Mouse (Mus musculus): ENCODE results near the gene Eogt. TPM values are rescaled to one million over a fixed set of nuclear protein-coding genes. Genes with fewer than 3 reads are reported as not detected.

Eogt gene
- polyA plus RNA-seq, 1 experiment, result 40.3 TPM

GRCm38 (mm10) chr6:97142611-97143010, 6.4 kb downstream of the Eogt start:
- Histone ChIP-seq H3K4me1 (ENCODE audit: control insufficient read depth, insufficient read depth, low read length) (no peaks in the 10 kb centered on the region), H3K4me3 (ENCODE audit: insufficient read depth, low read length) (no peak overlapping the region), H3K27ac (ENCODE audit: insufficient read depth, low read length) (no peak overlapping the region)
- TF ChIP-seq POLR2A (IDR thresholded peaks at IDR 0.05; ENCODE audit: low read depth, low read length) (no peak), CTCF (IDR thresholded peaks at IDR 0.05; ENCODE audit: borderline replicate concordance, insufficient read depth, low read length) (no peak)

GRCm38 (mm10) chr6:97141811-97142210, 7.2 kb downstream of the Eogt start:
- no peaks in the 10 kb centered on the region for H3K4me1 ChIP-seq (ENCODE audit: control insufficient read depth, insufficient read depth, low read length)
- TF ChIP-seq POLR2A (IDR thresholded peaks at IDR 0.05; ENCODE audit: low read depth, low read length) (no peak), CTCF (IDR thresholded peaks at IDR 0.05; ENCODE audit: borderline replicate concordance, insufficient read depth, low read length) (no peak)
- no peak overlapping the region for H3K4me3 ChIP-seq (ENCODE audit: insufficient read depth, low read length)
- H3K27ac ChIP-seq (ENCODE audit: insufficient read depth, low read length), result no peak overlapping the region

DNA sequence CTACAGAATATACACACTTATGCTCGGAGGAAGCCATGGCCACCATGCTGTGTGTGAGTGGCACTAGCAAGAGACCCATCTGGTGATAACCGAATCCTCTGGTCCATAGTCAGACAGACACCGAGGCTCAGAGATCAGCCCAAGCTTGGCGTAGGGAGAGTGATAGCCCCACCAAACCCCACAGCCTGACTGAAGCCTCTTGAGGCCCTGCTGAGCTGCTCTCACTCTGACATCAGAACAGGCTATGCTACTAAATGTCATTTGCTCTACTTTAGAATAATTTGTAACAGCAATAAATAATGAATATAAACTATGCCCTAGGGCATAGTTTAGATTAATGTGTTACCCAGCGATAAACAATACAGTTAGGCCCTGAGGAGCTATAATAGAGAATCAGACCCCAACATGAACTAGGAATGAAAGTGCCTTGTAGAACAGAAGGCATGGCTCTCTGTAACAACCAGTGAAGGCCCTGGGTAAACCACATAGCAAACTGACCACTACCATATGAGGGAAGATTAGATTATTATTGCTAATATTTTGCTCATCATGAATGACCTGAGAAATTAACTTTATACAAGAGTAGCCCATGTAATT, 16.2 kb downstream of the Eogt start:
- H3K4me3 ChIP-seq (ENCODE audit: insufficient read depth, low read length), result no peak overlapping the region
- no peaks in the 10 kb centered on the region for H3K4me1 ChIP-seq (ENCODE audit: control insufficient read depth, insufficient read depth, low read length)
- H3K27ac ChIP-seq (ENCODE audit: insufficient read depth, low read length), result no peak overlapping the region
- TF ChIP-seq POLR2A (IDR thresholded peaks at IDR 0.05; ENCODE audit: low read depth, low read length) (no peak), CTCF (IDR thresholded peaks at IDR 0.05; ENCODE audit: borderline replicate concordance, insufficient read depth, low read length) (no peak)

DNA sequence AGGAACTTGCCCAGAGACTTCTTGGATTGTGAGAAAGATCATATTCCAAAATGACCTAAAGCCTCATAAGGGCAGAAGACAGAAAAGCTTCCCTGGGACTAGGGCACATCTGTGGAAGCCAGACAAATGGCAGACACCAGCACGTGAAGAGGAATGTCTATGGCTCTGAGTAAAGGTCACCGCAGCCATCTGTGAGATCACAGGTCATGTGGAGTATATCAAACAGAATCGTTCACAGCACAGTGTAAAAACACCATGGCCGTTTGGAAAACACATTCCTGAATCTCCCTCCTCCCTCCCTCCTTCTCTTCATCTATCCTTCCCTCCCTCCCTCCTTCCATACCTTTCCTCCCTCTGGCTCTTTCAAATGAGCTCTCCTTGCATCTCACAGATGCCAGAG, 17.2 kb downstream of the Eogt start:
- Histone ChIP-seq H3K4me1 (ENCODE audit: control insufficient read depth, insufficient read depth, low read length) (no peaks in the 10 kb centered on the region), H3K27ac (ENCODE audit: insufficient read depth, low read length) (no peak overlapping the region), H3K4me3 (ENCODE audit: insufficient read depth, low read length) (no peak overlapping the region)
- no peak for TF ChIP-seq CTCF (IDR thresholded peaks at IDR 0.05; ENCODE audit: borderline replicate concordance, insufficient read depth, low read length)
- TF ChIP-seq POLR2A (IDR thresholded peaks at IDR 0.05; ENCODE audit: low read depth, low read length), result no peak

GRCm38 (mm10) chr6:97130979-97131378, 18.0 kb downstream of the Eogt start:
- no peak overlapping the region for H3K4me3 ChIP-seq (ENCODE audit: insufficient read depth, low read length)
- no peak for TF ChIP-seq POLR2A (IDR thresholded peaks at IDR 0.05; ENCODE audit: low read depth, low read length)
- no peak for TF ChIP-seq CTCF (IDR thresholded peaks at IDR 0.05; ENCODE audit: borderline replicate concordance, insufficient read depth, low read length)
- H3K27ac ChIP-seq (ENCODE audit: insufficient read depth, low read length), result no peak overlapping the region
- no peaks in the 10 kb centered on the region for H3K4me1 ChIP-seq (ENCODE audit: control insufficient read depth, insufficient read depth, low read length)

DNA sequence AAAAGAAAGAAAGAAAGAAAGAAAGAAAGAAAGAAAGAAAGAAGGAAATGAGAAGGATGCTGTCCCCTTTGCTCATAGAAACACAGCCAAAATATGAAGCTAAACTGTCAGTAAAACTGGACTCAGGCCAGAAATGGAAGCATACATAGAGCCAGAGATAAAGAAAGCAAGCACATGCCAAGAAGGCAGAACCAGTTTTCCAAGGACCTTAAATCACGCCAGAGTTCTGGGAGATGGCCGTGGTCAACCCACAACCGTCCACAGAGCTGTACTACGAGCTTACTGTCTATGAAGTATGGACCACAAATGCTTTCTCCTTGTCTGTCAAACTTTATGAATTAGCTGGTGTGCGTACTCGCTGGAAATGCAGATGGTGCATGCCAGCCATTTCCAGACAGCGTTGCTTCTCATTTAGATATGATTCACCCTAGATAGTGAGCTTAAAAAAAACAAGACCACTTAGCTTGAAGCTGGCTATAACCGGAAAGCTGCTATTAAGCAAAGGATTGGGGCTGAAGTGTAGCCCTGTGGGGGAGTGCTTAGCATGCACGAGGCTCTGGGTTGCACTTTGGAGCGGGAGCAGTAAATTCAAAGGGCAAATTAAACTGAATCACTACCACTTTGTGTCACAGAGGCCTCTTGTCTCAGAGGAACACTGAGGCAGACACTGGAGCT, 24.5 kb downstream of the Eogt start:
- no peak for TF ChIP-seq POLR2A (IDR thresholded peaks at IDR 0.05; ENCODE audit: low read depth, low read length)
- no peak for TF ChIP-seq CTCF (IDR thresholded peaks at IDR 0.05; ENCODE audit: borderline replicate concordance, insufficient read depth, low read length)
- H3K4me1 ChIP-seq (ENCODE audit: control insufficient read depth, insufficient read depth, low read length), result no peaks in the 10 kb centered on the region; the same call in 1 of the 2 replicates
- H3K27ac ChIP-seq (ENCODE audit: insufficient read depth, low read length), result no peak overlapping the region

GRCm38 (mm10) chr6:97120922-97121321, 28.1 kb downstream of the Eogt start:
- no peak for TF ChIP-seq POLR2A (IDR thresholded peaks at IDR 0.05; ENCODE audit: low read depth, low read length)
- TF ChIP-seq CTCF (IDR thresholded peaks at IDR 0.05; ENCODE audit: borderline replicate concordance, insufficient read depth, low read length), result no peak
- Histone ChIP-seq H3K4me3 (ENCODE audit: insufficient read depth, low read length) (no peak overlapping the region), H3K27ac (ENCODE audit: insufficient read depth, low read length) (no peak overlapping the region), H3K4me1 (ENCODE audit: control insufficient read depth, insufficient read depth, low read length) (no peaks in the 10 kb centered on the region; the same call in 1 of the 2 replicates)

More for the DNA sequence above, 24.5 kb downstream of the Eogt start:
- H3K4me3 ChIP-seq (ENCODE audit: insufficient read depth, low read length), result no peak overlapping the region

- H3K27ac ChIP-seq (ENCODE audit: insufficient read depth, low read length), result no peak overlapping the region
- no peaks in the 10 kb centered on the region for H3K4me1 ChIP-seq (ENCODE audit: control insufficient read depth, insufficient read depth, low read length)
- TF ChIP-seq POLR2A (IDR thresholded peaks at IDR 0.05; ENCODE audit: low read depth, low read length) (no peak), CTCF (IDR thresholded peaks at IDR 0.05; ENCODE audit: borderline replicate concordance, insufficient read depth, low read length) (no peak)
- no peak overlapping the region for H3K4me3 ChIP-seq (ENCODE audit: insufficient read depth, low read length)
Observed at GRCm38 (mm10) chr6:97118327-97118726, 30.7 kb downstream of the Eogt start.

DNA sequence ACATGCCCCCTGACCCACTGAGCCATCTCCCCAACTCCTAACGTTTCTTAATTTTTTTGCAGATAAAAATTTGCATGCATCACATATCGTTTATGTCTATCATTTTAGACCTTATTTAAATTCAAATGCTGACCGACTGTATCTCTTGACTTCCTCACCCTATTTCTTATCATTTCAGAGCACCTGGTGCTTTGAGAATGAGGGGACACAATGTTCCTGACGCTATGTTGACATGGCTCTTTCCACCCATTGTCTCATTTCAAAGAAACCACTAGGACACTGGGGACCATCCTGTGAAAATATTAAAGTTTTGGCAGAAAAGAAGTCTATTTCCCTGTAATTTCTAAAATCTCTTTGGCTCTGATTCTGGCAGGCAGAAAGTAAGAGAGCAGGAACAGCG, 32.1 kb downstream of the Eogt start:
- Histone ChIP-seq H3K27ac (ENCODE audit: insufficient read depth, low read length) (no peak overlapping the region), H3K4me1 (ENCODE audit: control insufficient read depth, insufficient read depth, low read length) (no peaks in the 10 kb centered on the region), H3K4me3 (ENCODE audit: insufficient read depth, low read length) (no peak overlapping the region)
- TF ChIP-seq POLR2A (IDR thresholded peaks at IDR 0.05; ENCODE audit: low read depth, low read length) (no peak), CTCF (IDR thresholded peaks at IDR 0.05; ENCODE audit: borderline replicate concordance, insufficient read depth, low read length) (no peak)

- Histone ChIP-seq H3K4me3 (ENCODE audit: insufficient read depth, low read length) (no peak overlapping the region), H3K27ac (ENCODE audit: insufficient read depth, low read length) (no peak overlapping the region), H3K4me1 (ENCODE audit: control insufficient read depth, insufficient read depth, low read length) (no peaks in the 10 kb centered on the region)
- TF ChIP-seq POLR2A (IDR thresholded peaks at IDR 0.05; ENCODE audit: low read depth, low read length) (no peak), CTCF (IDR thresholded peaks at IDR 0.05; ENCODE audit: borderline replicate concordance, insufficient read depth, low read length) (peak; percentile 20; the same call in 1 of the 2 replicates)
Observed at GRCm38 (mm10) chr6:97114821-97115220, 34.2 kb downstream of the Eogt start.
